Mouse (Mus musculus): ENCODE measurements around the gene Crabp1. TPM values are rescaled to one million over a fixed set of nuclear protein-coding genes. Genes with fewer than 3 reads are reported as not detected.

The Crabp1 gene
- polyA plus RNA-seq (2014; fragmentation: Nextera tagmentation; extraction: Ambion mirVana): 15.9 and 22.6 TPM in 2 replicates

DNA sequence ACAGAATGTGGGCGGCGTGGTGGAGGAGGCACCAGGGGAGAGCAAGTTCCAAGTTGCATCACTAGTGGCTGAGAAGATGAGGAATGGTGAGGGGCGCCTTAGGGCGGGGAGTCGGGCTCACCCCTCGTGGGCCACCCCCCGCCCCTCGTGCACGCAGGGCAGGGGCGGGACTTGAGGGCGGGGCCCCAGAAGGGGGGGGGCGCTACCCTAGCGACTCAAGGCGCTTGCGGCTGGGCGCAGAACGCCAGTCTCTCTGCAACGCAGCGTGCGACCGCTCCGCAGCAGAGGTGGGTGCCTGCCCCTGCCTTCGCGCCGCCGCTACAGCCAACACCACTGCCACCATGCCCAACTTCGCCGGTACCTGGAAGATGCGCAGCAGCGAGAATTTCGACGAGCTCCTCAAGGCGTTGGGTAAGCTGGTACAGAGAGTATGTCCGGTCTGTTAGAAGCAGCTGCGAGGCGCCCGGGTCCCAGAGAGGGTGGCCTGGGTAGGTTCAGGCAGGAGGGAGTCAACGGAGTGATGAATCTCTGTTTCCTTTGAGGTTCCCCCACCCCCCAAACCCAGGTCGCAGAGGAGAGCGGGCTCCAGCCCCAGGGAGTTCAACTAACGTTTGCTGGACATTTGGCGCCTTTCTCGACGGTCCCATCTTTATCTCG, at the start of gene Crabp1:
Gene Crabp1 (plus strand): TSS at position 188 of the 657 bp plus-strand sequence.
- Histone ChIP-seq H3K27me3 (replicated peaks; ENCODE audit: control insufficient read depth, insufficient read depth, low read length) (peaks cover 71% of the 10 kb centered on the region), H3K4me2 (ENCODE audit: low read length) (peak within 1 kb of the TSS; percentile 69), H3K4me3 (ENCODE audit: low read depth, low read length) (peak within 1 kb of the TSS; percentile 39), H3K27ac (ENCODE audit: low read depth) (no peak within 1 kb of the TSS), H3K9ac (ENCODE audit: low read length) (0 out of 2 replicates have a peak within 1 kb of the TSS, but pooled peaks have one; percentile 20), H3K4me1 (replicated peaks; ENCODE audit: control insufficient read depth, insufficient read depth, low read length) (peaks cover 18% of the 10 kb centered on the region; the same call in 1 of the 2 replicates), H3K9me3 (ENCODE audit: control insufficient read depth, low read length) (no peaks in the 10 kb centered on the region), H3K36me3 (ENCODE audit: control insufficient read depth, insufficient read depth, low read length) (no peaks in the 10 kb centered on the region)
- WGBS: under 1% methylated on average over 44 of the region's 45 CpGs
- ATAC-seq (replicated peaks; ENCODE audit: low FRiP score, low TSS enrichment, low read depth) (no peak), DNase-seq (ENCODE audit: low spot score) (no peak)

DNA sequence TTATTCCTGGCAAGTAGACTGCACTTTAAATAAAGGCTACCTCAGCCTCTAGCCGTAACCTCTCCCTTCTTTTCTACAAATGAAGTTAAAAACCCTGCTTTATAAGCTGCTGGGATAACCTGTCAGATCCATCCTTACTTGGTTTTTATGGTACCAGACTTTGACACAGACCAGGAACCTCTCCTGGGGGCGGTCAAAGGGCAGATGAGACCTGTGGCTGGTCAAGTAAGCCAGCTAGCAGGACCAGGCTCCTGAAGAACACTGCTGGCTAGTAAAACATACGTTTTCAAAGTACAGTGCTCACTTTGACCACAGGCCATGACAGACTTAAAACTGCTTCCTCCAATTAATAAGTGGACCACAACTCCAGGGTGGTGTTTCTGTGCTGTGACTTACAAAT, 48.8 kb upstream of the Crabp1 start:
- H3K4me2 ChIP-seq (ENCODE audit: low read length): no peak overlapping the region
- DNase-seq (ENCODE audit: low spot score): no peak
- H3K4me1 ChIP-seq (replicated peaks; ENCODE audit: control insufficient read depth, insufficient read depth, low read length): no peaks in the 10 kb centered on the region
- H3K4me3 ChIP-seq (ENCODE audit: low read depth, low read length): no peak overlapping the region
- WGBS: 85% methylated on average over 3 of the region's 3 CpGs
- no peaks in the 10 kb centered on the region for H3K9me3 ChIP-seq (ENCODE audit: control insufficient read depth, low read length)
- H3K36me3 ChIP-seq (ENCODE audit: control insufficient read depth, insufficient read depth, low read length): peaks cover 82% of the 10 kb centered on the region
- ATAC-seq (replicated peaks; ENCODE audit: low FRiP score, low TSS enrichment, low read depth): no peak
- H3K27me3 ChIP-seq (replicated peaks; ENCODE audit: control insufficient read depth, insufficient read depth, low read length): no peaks in the 10 kb centered on the region
- H3K27ac ChIP-seq (ENCODE audit: low read depth): no peak overlapping the region
- H3K9ac ChIP-seq (ENCODE audit: low read length): no peak overlapping the region

DNA sequence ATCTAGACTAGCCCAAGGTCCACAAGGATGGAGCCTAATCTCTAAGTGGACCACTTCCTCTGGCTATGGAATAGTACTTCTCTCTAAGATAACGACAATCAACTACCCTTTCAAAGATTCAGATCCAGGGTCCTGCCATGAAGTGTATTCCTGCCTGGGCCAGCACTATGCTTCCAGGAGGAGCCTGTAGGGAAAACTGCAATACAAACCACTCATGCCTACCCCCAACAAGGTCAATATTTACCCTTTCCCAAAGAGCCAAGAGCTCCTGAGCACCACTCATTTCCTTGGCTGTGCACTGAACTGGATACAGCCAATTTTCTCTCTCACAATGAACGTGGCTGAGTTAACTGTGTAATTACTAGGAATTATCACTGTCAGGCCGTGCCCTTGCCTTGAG, 47.0 kb upstream of the Crabp1 start:
- Histone ChIP-seq H3K9ac (ENCODE audit: low read length) (no peak overlapping the region), H3K9me3 (ENCODE audit: control insufficient read depth, low read length) (no peaks in the 10 kb centered on the region), H3K4me1 (replicated peaks; ENCODE audit: control insufficient read depth, insufficient read depth, low read length) (no peaks in the 10 kb centered on the region), H3K4me3 (ENCODE audit: low read depth, low read length) (no peak overlapping the region), H3K36me3 (ENCODE audit: control insufficient read depth, insufficient read depth, low read length) (peaks cover 89% of the 10 kb centered on the region), H3K4me2 (ENCODE audit: low read length) (no peak overlapping the region), H3K27ac (ENCODE audit: low read depth) (no peak overlapping the region), H3K27me3 (replicated peaks; ENCODE audit: control insufficient read depth, insufficient read depth, low read length) (no peaks in the 10 kb centered on the region)
- no peak for DNase-seq (ENCODE audit: low spot score)
- WGBS: 80% methylated on average over 3 of the region's 3 CpGs
- no peak for ATAC-seq (replicated peaks; ENCODE audit: low FRiP score, low TSS enrichment, low read depth)

DNA sequence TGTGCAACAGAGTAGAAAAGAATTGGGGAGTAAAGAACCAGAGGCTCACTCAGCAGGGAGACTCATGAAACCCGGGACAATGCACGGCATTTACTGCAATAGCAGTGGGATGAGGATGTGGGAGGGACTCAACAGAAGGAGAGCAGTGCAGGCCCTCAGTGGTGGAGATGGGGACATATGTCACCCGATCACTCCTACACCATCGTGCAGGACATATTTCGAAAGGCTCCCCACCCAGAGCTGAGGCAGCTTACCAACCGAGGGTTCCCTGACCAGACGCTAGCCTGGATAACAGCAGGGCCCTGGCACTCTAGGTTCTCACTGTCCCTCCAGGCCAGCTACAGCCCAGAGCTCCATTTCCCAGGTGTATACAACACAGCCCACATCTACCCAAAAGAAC, 42.4 kb upstream of the Crabp1 start:
- peaks cover 97% of the 10 kb centered on the region for H3K36me3 ChIP-seq (ENCODE audit: control insufficient read depth, insufficient read depth, low read length)

DNA sequence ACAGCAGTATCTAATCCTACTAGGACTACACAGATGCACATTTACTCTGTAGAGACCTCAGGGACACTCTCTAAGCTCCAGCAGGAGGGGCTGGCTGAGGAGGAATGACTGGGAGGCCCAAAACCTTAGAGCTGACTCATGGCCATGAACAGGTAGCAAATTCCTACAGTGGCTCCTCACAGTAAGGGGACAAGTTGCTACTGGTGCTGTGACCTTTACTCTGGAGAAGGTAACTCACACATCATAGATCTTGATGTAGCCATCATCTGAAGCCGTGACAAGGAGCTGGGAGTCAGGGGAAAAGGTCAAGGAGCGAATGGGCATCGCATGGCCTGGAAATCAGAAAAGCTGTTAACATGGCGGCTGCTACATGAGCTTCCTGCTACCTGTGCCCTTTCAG, 42.0 kb upstream of the Crabp1 start:
- ATAC-seq (replicated peaks; ENCODE audit: low FRiP score, low TSS enrichment, low read depth): no peak
- no peak overlapping the region for H3K9ac ChIP-seq (ENCODE audit: low read length)
- no peaks in the 10 kb centered on the region for H3K9me3 ChIP-seq (ENCODE audit: control insufficient read depth, low read length)
- H3K4me1 ChIP-seq (replicated peaks; ENCODE audit: control insufficient read depth, insufficient read depth, low read length): no peaks in the 10 kb centered on the region
- no peaks in the 10 kb centered on the region for H3K27me3 ChIP-seq (replicated peaks; ENCODE audit: control insufficient read depth, insufficient read depth, low read length)
- H3K4me3 ChIP-seq (ENCODE audit: low read depth, low read length): no peak overlapping the region
- WGBS: 90% methylated on average over 4 of the region's 4 CpGs
- DNase-seq (ENCODE audit: low spot score): no peak
- H3K4me2 ChIP-seq (ENCODE audit: low read length): no peak overlapping the region
- peaks cover 97% of the 10 kb centered on the region for H3K36me3 ChIP-seq (ENCODE audit: control insufficient read depth, insufficient read depth, low read length)
- H3K27ac ChIP-seq (ENCODE audit: low read depth): no peak overlapping the region

More for the DNA sequence above, 42.4 kb upstream of the Crabp1 start:
- WGBS: 78% methylated on average over 7 of the region's 7 CpGs
- H3K9me3 ChIP-seq (ENCODE audit: control insufficient read depth, low read length): no peaks in the 10 kb centered on the region
- DNase-seq (ENCODE audit: low spot score): no peak
- no peak overlapping the region for H3K9ac ChIP-seq (ENCODE audit: low read length)
- no peak for ATAC-seq (replicated peaks; ENCODE audit: low FRiP score, low TSS enrichment, low read depth)
- H3K4me2 ChIP-seq (ENCODE audit: low read length): no peak overlapping the region
- H3K4me1 ChIP-seq (replicated peaks; ENCODE audit: control insufficient read depth, insufficient read depth, low read length): no peaks in the 10 kb centered on the region
- H3K27ac ChIP-seq (ENCODE audit: low read depth): no peak overlapping the region
- H3K4me3 ChIP-seq (ENCODE audit: low read depth, low read length): no peak overlapping the region
- H3K27me3 ChIP-seq (replicated peaks; ENCODE audit: control insufficient read depth, insufficient read depth, low read length): no peaks in the 10 kb centered on the region

DNA sequence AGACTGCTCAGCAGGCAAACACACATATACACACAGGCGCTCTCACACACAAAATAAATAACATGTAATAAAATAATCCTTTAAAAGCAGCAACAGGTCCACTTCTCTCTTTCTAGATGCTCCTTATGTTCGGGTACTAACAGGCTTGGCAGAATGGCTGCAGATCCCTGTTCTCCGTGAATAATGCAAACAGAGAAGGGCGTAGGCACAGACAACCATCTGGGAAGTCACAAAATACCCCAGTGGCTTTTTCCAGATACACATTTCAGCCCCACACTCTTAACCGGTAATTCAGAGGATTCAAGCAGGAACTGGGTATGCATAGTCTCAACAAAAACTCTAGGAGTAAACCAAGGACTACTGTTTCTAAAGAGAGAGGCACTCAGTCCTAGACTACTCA, 38.2 kb upstream of the Crabp1 start:
- peaks cover 84% of the 10 kb centered on the region for H3K36me3 ChIP-seq (ENCODE audit: control insufficient read depth, insufficient read depth, low read length)

DNA sequence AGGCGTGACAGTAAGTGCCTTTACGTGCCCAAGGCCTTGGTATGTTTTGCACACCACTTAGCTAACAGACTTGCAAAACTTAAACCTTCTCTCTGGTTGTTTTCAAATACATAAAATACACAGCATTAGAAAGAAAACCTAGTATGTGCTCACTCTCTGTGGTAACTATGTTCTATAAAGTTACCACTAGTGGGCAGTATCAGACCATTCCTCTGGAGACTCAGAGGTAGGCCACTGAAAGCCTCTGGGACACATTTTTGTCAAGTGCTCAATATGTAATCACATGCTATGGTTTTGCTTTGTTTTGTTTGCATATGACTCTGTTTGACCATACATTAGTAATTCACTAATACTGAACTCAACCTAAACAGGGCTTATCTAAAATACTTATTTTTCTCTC, 32.4 kb upstream of the Crabp1 start:
- Histone ChIP-seq H3K36me3 (ENCODE audit: control insufficient read depth, insufficient read depth, low read length) (peaks cover 28% of the 10 kb centered on the region), H3K9ac (ENCODE audit: low read length) (no peak overlapping the region), H3K27me3 (replicated peaks; ENCODE audit: control insufficient read depth, insufficient read depth, low read length) (no peaks in the 10 kb centered on the region), H3K4me3 (ENCODE audit: low read depth, low read length) (no peak overlapping the region), H3K27ac (ENCODE audit: low read depth) (no peak overlapping the region), H3K4me2 (ENCODE audit: low read length) (no peak overlapping the region), H3K4me1 (replicated peaks; ENCODE audit: control insufficient read depth, insufficient read depth, low read length) (peaks cover 17% of the 10 kb centered on the region), H3K9me3 (ENCODE audit: control insufficient read depth, low read length) (no peaks in the 10 kb centered on the region)
- ATAC-seq (replicated peaks; ENCODE audit: low FRiP score, low TSS enrichment, low read depth) (no peak), DNase-seq (ENCODE audit: low spot score) (no peak)
- WGBS: 91% methylated on average over 2 of the region's 2 CpGs

More for the DNA sequence above, 38.2 kb upstream of the Crabp1 start:
- no peaks in the 10 kb centered on the region for H3K9me3 ChIP-seq (ENCODE audit: control insufficient read depth, low read length)
- WGBS: 80% methylated on average over 5 of the region's 5 CpGs
- no peaks in the 10 kb centered on the region for H3K27me3 ChIP-seq (replicated peaks; ENCODE audit: control insufficient read depth, insufficient read depth, low read length)
- no peak overlapping the region for H3K9ac ChIP-seq (ENCODE audit: low read length)
- H3K4me1 ChIP-seq (replicated peaks; ENCODE audit: control insufficient read depth, insufficient read depth, low read length): no peaks in the 10 kb centered on the region
- no peak overlapping the region for H3K4me2 ChIP-seq (ENCODE audit: low read length)
- DNase-seq (ENCODE audit: low spot score): no peak
- no peak for ATAC-seq (replicated peaks; ENCODE audit: low FRiP score, low TSS enrichment, low read depth)
- no peak overlapping the region for H3K4me3 ChIP-seq (ENCODE audit: low read depth, low read length)
- no peak overlapping the region for H3K27ac ChIP-seq (ENCODE audit: low read depth)

DNA sequence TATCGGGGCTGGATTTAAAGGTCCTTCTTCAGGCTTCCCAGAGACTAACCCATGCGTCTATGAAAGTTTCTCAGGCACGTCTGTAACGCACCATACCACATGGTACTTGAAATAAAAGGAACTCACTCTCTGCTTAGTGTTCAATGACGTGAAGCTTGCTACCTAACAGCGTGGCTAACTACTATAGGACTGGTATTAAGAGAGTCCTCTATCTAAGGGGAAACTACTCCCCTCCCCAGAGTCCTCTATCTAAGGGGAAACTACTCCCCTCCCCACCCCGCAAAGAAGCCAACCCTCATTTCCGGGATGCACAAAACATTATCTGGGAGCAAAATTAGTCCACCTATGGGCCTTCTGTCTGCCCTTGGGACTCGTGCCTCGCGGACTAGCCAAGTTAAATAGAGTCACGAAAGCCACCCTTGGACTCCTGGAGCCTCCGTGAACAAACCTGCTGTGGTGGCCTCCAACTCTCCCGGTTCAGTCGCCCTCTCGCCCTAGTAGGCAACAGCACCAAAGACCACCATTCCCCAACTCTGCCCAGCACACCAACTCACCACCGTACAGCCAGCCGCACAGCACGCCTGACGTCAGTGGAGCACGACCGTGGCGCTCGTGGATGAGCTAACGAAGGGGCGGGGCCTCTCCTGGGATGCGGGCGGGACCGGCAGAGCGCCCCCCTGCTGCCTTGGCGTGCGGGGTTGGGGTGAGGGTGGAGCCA, 30.5 kb upstream of the Crabp1 start, which contains the start of gene Wdr61:
Gene Wdr61 (minus strand): TSS at position 599 of the 718 bp plus-strand sequence.
- H3K27ac ChIP-seq (ENCODE audit: low read depth): peak within 1 kb of the TSS; percentile 40; the same call in 1 of the 2 replicates
- 2% methylated on average over 31 of the region's 32 CpGs for WGBS
- peak; percentile 97 for ATAC-seq (replicated peaks; ENCODE audit: low FRiP score, low TSS enrichment, low read depth)

More for the DNA sequence above, 30.5 kb upstream of the Crabp1 start, which contains the start of gene Wdr61:
- H3K36me3 ChIP-seq (ENCODE audit: control insufficient read depth, insufficient read depth, low read length): peaks cover 9% of the 10 kb centered on the region
- H3K27me3 ChIP-seq (replicated peaks; ENCODE audit: control insufficient read depth, insufficient read depth, low read length): no peaks in the 10 kb centered on the region
- peak within 1 kb of the TSS; percentile 71 for H3K4me2 ChIP-seq (ENCODE audit: low read length)
- H3K9me3 ChIP-seq (ENCODE audit: control insufficient read depth, low read length): no peaks in the 10 kb centered on the region
- peaks cover 17% of the 10 kb centered on the region for H3K4me1 ChIP-seq (replicated peaks; ENCODE audit: control insufficient read depth, insufficient read depth, low read length)
- H3K4me3 ChIP-seq (ENCODE audit: low read depth, low read length): peak within 1 kb of the TSS; percentile 62
- DNase-seq (ENCODE audit: low spot score): peak; percentile 99
- peak within 1 kb of the TSS; percentile 80 for H3K9ac ChIP-seq (ENCODE audit: low read length)
